Mouse (Mus musculus) Patski (cell line): ENCODE results near the gene Slc2a8. TPM values are rescaled to one million over a fixed set of nuclear protein-coding genes. Genes with fewer than 3 reads are reported as not detected.

ENCODE experiments used
- ATAC-seq: fragments of 100-300 bp; one replicate; pipeline ENCODE4 v1.8.0; 2021
- CTCF ChIA-PET: fragments of 350-600 bp; sonication (Branson Sonifier 250); formaldehyde crosslinking; loops from one replicate; lab custom pipeline; 2022; ENCODE audit warnings: inconsistent platforms; lab: Charles Lee
- POLR2A ChIA-PET: fragments of 350-600 bp; sonication (Branson Sonifier 250); formaldehyde crosslinking; loops from one replicate; lab custom pipeline; 2022; ENCODE audit warnings: antibody characterized with exemption, inconsistent platforms; lab: Charles Lee
- DNase-seq: peaks from one replicate; pipeline ENCODE4 v3.0.0-alpha.2; 2011; ENCODE audit warnings: low read depth, low spot score
- H3K27me3 ChIP-seq: fragments of 371-371 bp; one replicate; pipeline ENCODE4 v1.5.1; 2021
- CTCF ChIP-seq: fragments of 100-300 bp; IDR thresholded peaks from one replicate; pipeline ENCODE4 v1.5.1; 2021
- in situ Hi-C: fragments of 300-500 bp; cut with MboI; formaldehyde crosslinking; loops from 3 replicates; pipeline ENCODE4 v1.11.1; 2018; ENCODE audit warnings: low pct_unique_long_range_greater_than_20kb, mixed read lengths
- polyA plus RNA-seq: library from polyadenylated mRNA; unstranded; gene quantifications from one replicate; pipeline ENCODE4 v1.2.3, GENCODE M21; 2021

The Slc2a8 gene
- polyA plus RNA-seq, 1 experiment from 2014 or later, result 21.5 TPM

GRCm38 (mm10) chr2:32939418-32939817 lies 42.5 kb downstream of the Slc2a8 start:
- ATAC-seq, result no peak
- in situ Hi-C loops, result loop anchor here (10.0 kb wide), 1 partner anchor 165 kb away; the partner anchor contains the start of genes Ptrh1 and Ttc16
- POLR2A ChIA-PET, result interaction anchor here (0.9 to 1.6 kb wide), 3 partner anchors 12 to 23 kb away, joined by 3 to 5 read pairs (median 3); no protein-coding TSS in a partner anchor
- CTCF ChIA-PET, result interaction anchor here (1.0 to 2.9 kb wide), 6 partner anchors 10 to 75 kb away, joined by 3 to 11 read pairs (median 5); no protein-coding TSS in a partner anchor
- H3K27me3 ChIP-seq, result no peaks in the 10 kb centered on the region
- TF ChIP-seq CTCF, result no peak
- no peak for DNase-seq

DNA sequence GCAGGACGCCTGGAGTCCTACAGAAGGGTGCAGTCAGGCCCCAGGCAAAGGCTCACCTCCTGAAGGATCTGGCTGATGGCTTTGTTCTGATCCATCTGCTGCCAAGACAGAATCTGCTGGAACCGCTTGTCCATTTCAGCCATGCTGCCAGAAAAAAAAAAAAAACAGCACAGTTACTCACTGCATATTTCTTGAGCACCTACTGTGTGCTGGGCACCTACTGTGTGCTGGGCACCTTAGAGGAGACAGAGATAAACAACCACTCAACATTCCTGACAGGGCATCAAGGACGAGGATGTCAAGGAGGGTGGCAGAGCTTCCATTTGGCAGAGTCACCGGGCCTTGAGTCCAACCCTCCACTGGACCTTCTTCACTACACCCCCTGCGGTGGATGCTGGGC lies 43.1 kb downstream of the Slc2a8 start:
- DNase-seq (no peak), ATAC-seq (no peak)
- ChIA-PET CTCF (interaction anchor here (1.0 to 2.9 kb wide), 7 partner anchors 10 to 225 kb away, joined by 3 to 11 read pairs (median 4); no protein-coding TSS in a partner anchor), POLR2A (interaction anchor here (0.9 to 1.6 kb wide), 2 partner anchors 11 to 23 kb away, joined by 3 to 5 read pairs; no protein-coding TSS in a partner anchor)
- in situ Hi-C loops, result loop anchor here (10.0 kb wide), 1 partner anchor 164 kb away; the partner anchor contains the start of genes Ptrh1 and Ttc16
- H3K27me3 ChIP-seq, result no peaks in the 10 kb centered on the region
- no peak for TF ChIP-seq CTCF

- TF ChIP-seq CTCF, result no peak
- in situ Hi-C loops, result loop anchor here (10.0 kb wide), 1 partner anchor 157 kb away; the partner anchor contains the start of genes Ptrh1 and Ttc16
- POLR2A ChIA-PET, result no interaction called here
- no peak for DNase-seq
- CTCF ChIA-PET, result no interaction called here
- ATAC-seq, result no peak
- no peaks in the 10 kb centered on the region for H3K27me3 ChIP-seq
These were observed 50.2 kb downstream of the Slc2a8 start for GRCm38 (mm10) chr2:32931730-32932129.

GRCm38 (mm10) chr2:32928947-32929829 lies 52.7 kb downstream of the Slc2a8 start:
- no peak for ATAC-seq

GRCm38 (mm10) chr2:32928235-32928946 lies 53.5 kb downstream of the Slc2a8 start:
- POLR2A ChIA-PET, result interaction anchor here (0.7 to 2.0 kb wide), 7 partner anchors 11 to 69 kb away, joined by 3 to 5 read pairs (median 3); no protein-coding TSS in a partner anchor
- no peaks in the 10 kb centered on the region for H3K27me3 ChIP-seq
- ATAC-seq, result peak; percentile 63
- DNase-seq, result no peak
- in situ Hi-C loops, result no loop called here
- CTCF ChIA-PET, result interaction anchor here (0.8 to 6.7 kb wide), 29 partner anchors 9 to 171 kb away, joined by 3 to 62 read pairs (median 4); no protein-coding TSS in a partner anchor
- no peak for TF ChIP-seq CTCF

More at GRCm38 (mm10) chr2:32928947-32929829, 52.7 kb downstream of the Slc2a8 start:
- DNase-seq, result no peak
- ChIA-PET CTCF (interaction anchor here (0.8 to 6.7 kb wide), 24 partner anchors 8 to 171 kb away, joined by 3 to 62 read pairs (median 4); no protein-coding TSS in a partner anchor), POLR2A (interaction anchor here (0.8 to 1.3 kb wide), 5 partner anchors 15 to 70 kb away, joined by 3 to 5 read pairs (median 3); no protein-coding TSS in a partner anchor)
- in situ Hi-C loops, result no loop called here
- H3K27me3 ChIP-seq, result no peaks in the 10 kb centered on the region
- TF ChIP-seq CTCF, result no peak

GRCm38 (mm10) chr2:32927624-32928234 lies 54.2 kb downstream of the Slc2a8 start:
- TF ChIP-seq CTCF, result no peak
- ATAC-seq (peak; percentile 8), DNase-seq (peak; percentile 78)
- CTCF ChIA-PET, result interaction anchor here (1.0 to 6.7 kb wide), 26 partner anchors 9 to 169 kb away, joined by 3 to 62 read pairs (median 5); no protein-coding TSS in a partner anchor
- H3K27me3 ChIP-seq, result no peaks in the 10 kb centered on the region
- POLR2A ChIA-PET, result interaction anchor here (0.7 to 2.0 kb wide), 7 partner anchors 11 to 69 kb away, joined by 3 to 5 read pairs (median 3); no protein-coding TSS in a partner anchor
- in situ Hi-C loops, result no loop called here

DNA sequence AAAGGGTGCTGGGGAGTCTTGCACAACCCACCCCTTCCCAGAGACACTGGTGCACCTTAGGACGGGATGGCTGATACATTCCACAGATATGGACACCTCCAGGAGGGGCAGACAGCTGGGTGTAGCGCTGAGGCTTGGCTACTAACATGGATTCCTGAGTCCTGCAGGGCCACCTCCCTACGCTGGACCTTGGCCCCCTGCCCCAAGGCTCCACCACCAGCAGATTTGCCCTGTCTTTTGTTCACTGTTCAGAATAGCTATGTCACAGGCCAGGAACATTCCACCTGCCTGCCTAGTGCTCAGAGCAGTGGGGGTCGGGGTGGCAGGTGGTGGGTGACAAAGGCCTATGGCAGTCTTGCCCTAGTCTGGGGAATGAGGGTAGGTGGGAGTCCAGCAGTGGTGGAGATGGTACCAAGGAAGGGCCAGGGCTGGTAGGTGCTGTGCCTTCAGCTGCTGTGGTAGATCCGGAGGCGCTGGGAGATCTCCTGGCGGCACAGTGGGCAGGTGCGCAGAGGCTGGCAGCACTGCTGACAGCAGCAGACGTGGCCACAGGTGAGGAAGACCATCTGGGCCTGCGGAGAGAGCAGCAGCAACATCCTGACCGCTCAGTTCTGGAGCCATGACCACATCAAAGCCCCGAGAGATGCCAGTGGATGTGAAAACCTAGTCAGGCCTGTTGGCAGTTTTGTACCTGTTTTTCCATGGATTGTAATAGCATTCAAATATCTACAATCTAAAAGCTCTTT lies 55.4 kb downstream of the Slc2a8 start:
- POLR2A ChIA-PET, result interaction anchor here (2.0 kb wide), 1 partner anchor 13 kb away, joined by 5 read pairs; no protein-coding TSS in a partner anchor
- in situ Hi-C loops, result no loop called here
- CTCF ChIA-PET, result interaction anchor here (1.7 to 6.7 kb wide), 5 partner anchors 8 to 60 kb away, joined by 6 to 62 read pairs (median 12); no protein-coding TSS in a partner anchor

GRCm38 (mm10) chr2:32924306-32924844 lies 57.5 kb downstream of the Slc2a8 start:
- CTCF ChIA-PET, result interaction anchor here (1.1 to 6.7 kb wide), 2 partner anchors 58 to 67 kb away, joined by 4 to 62 read pairs; no protein-coding TSS in a partner anchor
- DNase-seq (no peak), ATAC-seq (no peak)
- in situ Hi-C loops, result no loop called here
- TF ChIP-seq CTCF, result no peak
- no peaks in the 10 kb centered on the region for H3K27me3 ChIP-seq
- POLR2A ChIA-PET, result no interaction called here

More for the DNA sequence above, 55.4 kb downstream of the Slc2a8 start:
- ATAC-seq, result no peak
- no peak for DNase-seq
- no peak for TF ChIP-seq CTCF
- no peaks in the 10 kb centered on the region for H3K27me3 ChIP-seq
